Mouse (Mus musculus) C2C12 (cell line): ENCODE measurements around the gene Oma1. TPM values are rescaled to one million over a fixed set of nuclear protein-coding genes. Genes with fewer than 3 reads are reported as not detected.

Experiments used
- H3K27me3 ChIP-seq: one replicate; pipeline ENCODE4 v1.6.1; 2011; ENCODE audit not compliant: control insufficient read depth, insufficient read depth, insufficient read length
- H3K36me3 ChIP-seq: one replicate; pipeline ENCODE4 v1.6.1; 2011; ENCODE audit not compliant: control insufficient read depth, insufficient read depth
- H3K4me3 ChIP-seq: one replicate; pipeline ENCODE4 v1.5.1; 2011; ENCODE audit warnings: mild to moderate bottlenecking, control low read depth; ENCODE audit not compliant: poor library complexity, insufficient read depth, severe bottlenecking
- H3K79me2 ChIP-seq: one replicate; pipeline ENCODE4 v1.6.1; 2011; ENCODE audit not compliant: control insufficient read depth, insufficient read depth
- H3K79me3 ChIP-seq: one replicate; pipeline ENCODE4 v1.6.1; 2011; ENCODE audit warnings: low read depth, control low read depth
- H3ac ChIP-seq: one replicate; pipeline ENCODE3; 2011; ENCODE audit warnings: low read depth; ENCODE audit not compliant: control insufficient read depth, insufficient read length
- CEBPB ChIP-seq: IDR thresholded peaks from one replicate; pipeline ENCODE4 v1.6.1; 2011; ENCODE audit warnings: low read depth, mild to moderate bottlenecking, control low read depth, moderate library complexity
- CTCF ChIP-seq: IDR thresholded peaks from one replicate; pipeline ENCODE4 v1.5.1; 2011; ENCODE audit not compliant: control insufficient read depth, insufficient read depth, insufficient read length
- FOSL1 ChIP-seq: IDR thresholded peaks from one replicate; pipeline ENCODE4 v1.8.0; 2011; ENCODE audit warnings: mild to moderate bottlenecking, low read length; ENCODE audit not compliant: poor library complexity, insufficient read depth, severe bottlenecking
- MAX ChIP-seq: IDR thresholded peaks from one replicate; pipeline ENCODE4 v1.6.1; 2011; ENCODE audit warnings: mild to moderate bottlenecking, control low read depth
- MYOD1 ChIP-seq: IDR thresholded peaks from one replicate; pipeline ENCODE4 v1.6.1; 2011; ENCODE audit warnings: low read depth; ENCODE audit not compliant: control insufficient read depth, insufficient read length
- MYOG ChIP-seq: IDR thresholded peaks from one replicate; pipeline ENCODE4 v1.6.1; 2011; ENCODE audit not compliant: control insufficient read depth, insufficient read length; ENCODE audit errors: extremely low read depth
- USF1 ChIP-seq: IDR thresholded peaks from one replicate; pipeline ENCODE4 v1.6.1; 2011; ENCODE audit warnings: low read depth, mild to moderate bottlenecking, control low read depth, moderate library complexity
- polyA plus RNA-seq: library from polyadenylated mRNA; unstranded; fragments of >200 nt; fragmentation: generic; extraction: Trizol; gene quantifications from one replicate; pipeline ENCODE4 v1.2.1, GENCODE M21; 2012; ENCODE audit warnings: missing spikeins

Oma1 gene
- polyA plus RNA-seq, 1 experiment = 5.9 TPM

DNA sequence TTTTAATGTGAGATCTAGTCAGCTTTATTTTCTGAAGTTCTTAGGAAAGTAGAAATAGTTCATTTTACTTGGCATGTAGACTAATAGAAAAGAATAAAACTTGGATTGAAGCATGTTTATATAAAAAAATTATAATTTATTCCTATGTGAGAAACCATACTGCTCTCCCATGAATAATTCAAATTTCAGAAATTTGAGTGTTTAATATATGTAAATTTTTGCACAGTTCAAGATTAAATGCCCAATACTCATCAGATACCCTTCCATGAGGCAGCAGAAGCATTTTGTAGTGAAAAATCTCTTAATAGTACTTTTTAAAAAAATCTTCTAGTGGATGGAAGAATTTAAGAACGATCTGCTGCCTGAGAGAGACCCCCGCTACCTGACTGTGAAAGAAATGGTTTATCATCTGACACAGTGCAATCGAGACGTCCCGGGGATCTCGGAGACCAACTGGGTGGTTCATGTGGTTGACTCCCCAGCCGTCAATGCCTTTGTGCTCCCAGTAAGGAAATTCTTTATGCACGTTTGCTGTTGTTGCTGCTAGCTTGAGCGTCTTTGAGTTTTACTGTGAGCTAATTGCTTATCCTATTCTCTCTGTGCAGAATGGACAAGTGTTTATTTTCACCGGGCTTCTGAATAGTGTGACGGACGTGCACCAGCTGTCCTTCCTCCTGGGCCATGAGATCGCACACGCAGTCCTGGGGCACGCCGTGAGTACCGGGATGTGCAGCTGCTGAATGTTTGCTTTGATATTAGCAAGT, 11.3 kb downstream of the Oma1 start:
- Histone ChIP-seq H3K36me3 (peaks cover 7% of the 10 kb centered on the region), H3K79me2 (no peaks in the 10 kb centered on the region), H3K4me3 (no peak overlapping the region), H3K27me3 (no peaks in the 10 kb centered on the region), H3K79me3 (no peaks in the 10 kb centered on the region), H3ac (no peak overlapping the region)
- TF ChIP-seq MYOG (no peak), USF1 (no peak)

DNA sequence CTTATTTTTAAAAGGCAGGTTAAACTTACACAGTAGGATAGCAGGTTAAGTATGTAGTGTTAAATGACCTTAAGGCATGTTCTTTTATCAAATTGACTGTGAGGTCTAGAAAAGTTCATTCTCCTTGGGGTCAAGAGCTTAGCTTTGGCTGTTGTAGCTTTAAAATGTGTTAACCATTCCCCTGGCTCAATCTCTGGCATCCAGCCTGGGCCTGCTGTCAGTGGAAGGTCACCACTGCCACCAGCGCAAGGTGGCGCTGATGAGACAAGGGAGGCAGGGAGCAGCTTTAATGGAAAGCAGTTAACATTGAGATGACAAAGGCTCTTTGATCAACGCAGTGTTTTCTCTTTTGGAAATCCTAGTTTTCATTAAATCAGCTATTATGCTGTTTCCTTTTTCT, 13.4 kb downstream of the Oma1 start:
- Histone ChIP-seq H3K79me3 (no peaks in the 10 kb centered on the region), H3ac (no peak overlapping the region), H3K36me3 (peaks cover 13% of the 10 kb centered on the region), H3K79me2 (no peaks in the 10 kb centered on the region), H3K27me3 (no peaks in the 10 kb centered on the region), H3K4me3 (no peak overlapping the region)
- TF ChIP-seq MYOD1 (no peak), CTCF (no peak), MAX (no peak), FOSL1 (no peak), CEBPB (no peak), MYOG (no peak), USF1 (no peak)

DNA sequence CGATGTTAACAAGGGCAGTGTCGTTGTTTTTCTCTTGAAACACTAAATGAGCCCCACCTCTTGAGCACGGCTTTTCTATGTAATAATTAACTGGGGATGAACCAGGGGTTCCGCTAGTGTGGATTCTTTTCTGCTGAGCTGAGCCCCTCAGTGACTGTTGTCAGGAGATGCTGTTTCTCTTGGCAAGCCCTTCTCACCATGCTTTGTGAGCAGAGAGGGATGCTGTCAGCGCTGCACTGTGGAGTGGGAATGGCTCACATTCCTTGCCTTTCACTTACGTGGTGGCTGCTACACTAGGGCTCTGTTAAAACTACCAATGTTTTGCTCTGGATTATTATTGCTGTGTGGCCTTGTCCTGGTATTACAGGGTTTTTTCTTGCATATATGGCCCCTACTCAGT, 15.7 kb downstream of the Oma1 start:
- no peaks in the 10 kb centered on the region for H3K27me3 ChIP-seq
- no peak overlapping the region for H3K4me3 ChIP-seq
- no peak overlapping the region for H3ac ChIP-seq
- H3K79me2 ChIP-seq = no peaks in the 10 kb centered on the region
- TF ChIP-seq CTCF = no peak
- TF ChIP-seq MYOG = no peak
- no peak for TF ChIP-seq CEBPB
- TF ChIP-seq MYOD1 = no peak
- no peak for TF ChIP-seq USF1
- no peak for TF ChIP-seq FOSL1
- TF ChIP-seq MAX = no peak
- H3K36me3 ChIP-seq = peaks cover 13% of the 10 kb centered on the region
- H3K79me3 ChIP-seq = no peaks in the 10 kb centered on the region

DNA sequence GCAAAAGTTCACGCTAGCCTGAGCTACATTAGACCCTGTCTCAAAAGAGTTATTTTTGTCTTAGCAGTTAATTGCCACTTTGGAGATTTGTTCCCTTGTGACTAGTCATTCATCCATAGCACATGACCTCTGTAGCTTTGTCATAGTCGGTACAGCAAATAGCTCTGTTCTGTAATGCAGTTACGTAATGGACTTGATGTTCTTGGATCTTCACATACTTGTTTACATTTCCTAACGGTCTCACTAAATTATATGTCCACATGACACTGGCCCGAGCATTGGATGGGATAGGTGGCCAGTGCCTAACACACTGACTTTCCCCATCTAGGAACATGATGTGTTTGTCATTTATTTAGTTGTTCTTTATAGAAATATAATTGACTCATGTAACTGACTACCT, 21.5 kb downstream of the Oma1 start:
- peaks cover 13% of the 10 kb centered on the region for H3K36me3 ChIP-seq
- no peaks in the 10 kb centered on the region for H3K79me3 ChIP-seq
- H3K4me3 ChIP-seq = no peak overlapping the region
- H3K79me2 ChIP-seq = no peaks in the 10 kb centered on the region
- TF ChIP-seq MYOG = no peak
- no peak for TF ChIP-seq MAX
- no peak for TF ChIP-seq CTCF
- no peak for TF ChIP-seq CEBPB
- no peak for TF ChIP-seq FOSL1
- no peaks in the 10 kb centered on the region for H3K27me3 ChIP-seq
- no peak overlapping the region for H3ac ChIP-seq

DNA sequence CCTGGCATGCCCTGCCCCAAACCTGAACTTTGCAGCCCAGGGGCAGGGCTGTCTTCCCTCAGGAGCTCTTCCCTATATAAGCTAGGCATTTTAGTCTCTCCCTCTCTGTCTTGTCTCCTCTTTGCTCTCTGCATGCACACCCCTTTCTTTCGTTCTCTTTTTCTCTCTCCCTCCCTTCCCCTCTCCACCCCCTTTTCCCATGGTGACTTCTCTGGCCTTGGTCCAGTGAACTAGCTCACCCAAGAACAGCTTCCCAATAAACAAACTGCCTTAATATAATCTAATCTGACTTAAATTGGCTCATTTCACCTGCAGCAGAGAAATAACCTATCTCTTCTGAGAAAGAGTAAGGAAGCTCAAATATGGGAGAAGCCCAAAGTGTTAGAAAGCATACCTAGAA, 27.1 kb downstream of the Oma1 start:
- no peaks in the 10 kb centered on the region for H3K36me3 ChIP-seq
- no peaks in the 10 kb centered on the region for H3K27me3 ChIP-seq
- H3K79me2 ChIP-seq = no peaks in the 10 kb centered on the region
- H3ac ChIP-seq = no peak overlapping the region
- TF ChIP-seq MYOD1 (no peak), CEBPB (no peak), MYOG (no peak), CTCF (no peak), MAX (no peak), USF1 (no peak), FOSL1 (no peak)
- no peaks in the 10 kb centered on the region for H3K79me3 ChIP-seq
- no peak overlapping the region for H3K4me3 ChIP-seq

DNA sequence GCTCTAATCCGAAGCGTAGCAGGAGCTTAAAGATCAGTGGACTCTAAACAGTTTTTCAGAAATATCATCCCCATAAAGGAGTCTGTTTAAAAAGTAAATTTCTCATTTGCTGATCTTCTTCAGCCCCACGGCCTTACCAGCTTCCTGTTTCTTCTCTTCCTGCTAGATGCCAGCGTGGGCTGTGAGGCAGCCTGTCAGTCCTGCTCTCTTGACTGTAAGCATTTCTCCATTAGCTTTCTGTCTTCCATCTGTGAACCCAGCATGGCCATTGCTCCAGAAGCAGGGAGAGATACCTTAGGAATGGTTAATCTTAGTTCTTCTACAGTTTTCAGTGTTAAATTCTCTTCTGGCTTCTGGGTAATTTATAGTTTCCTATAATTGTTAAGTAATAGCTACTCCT, 28.0 kb downstream of the Oma1 start:
- no peak for TF ChIP-seq MYOG
- no peak for TF ChIP-seq CEBPB
- no peak for TF ChIP-seq MYOD1
- no peak for TF ChIP-seq MAX
- TF ChIP-seq CTCF = no peak
- TF ChIP-seq FOSL1 = no peak
- TF ChIP-seq USF1 = no peak
- no peak overlapping the region for H3K4me3 ChIP-seq
- no peaks in the 10 kb centered on the region for H3K36me3 ChIP-seq
- no peaks in the 10 kb centered on the region for H3K27me3 ChIP-seq
- no peak overlapping the region for H3ac ChIP-seq
- no peaks in the 10 kb centered on the region for H3K79me2 ChIP-seq
- H3K79me3 ChIP-seq = no peaks in the 10 kb centered on the region
